Mouse (Mus musculus) ES-Bruce4 (cell line): ENCODE measurements around the gene Gm3187.
"Not testable (repeated sequence)": the region's sequence is repeated elsewhere in the genome, so short reads cannot be mapped to it uniquely, and the experiment has no call there.

ENCODE experiments used
- CTCF ChIP-seq: IDR thresholded peaks from one replicate; pipeline ENCODE4 v1.8.1; 2011; ENCODE audit warnings: low read depth, low read length
- POLR2A ChIP-seq: IDR thresholded peaks from one replicate; pipeline ENCODE4 v1.8.1; 2011; ENCODE audit warnings: low read length; ENCODE audit not compliant: insufficient read depth

GRCm38 (mm10) chr14:5538196-5538595 lies 54.2 kb downstream of the Gm3187 start, which contains the start of gene Gm3532:
- not testable (repeated sequence) for TF ChIP-seq POLR2A, CTCF
